Mouse (Mus musculus) frontal cortex, adult 2 months (tissue): ENCODE results near the gene Megf8. TPM values are rescaled to one million over a fixed set of nuclear protein-coding genes. Genes with fewer than 3 reads are reported as not detected.
"Not testable (repeated sequence)": the region's sequence is repeated elsewhere in the genome, so short reads cannot be mapped to it uniquely, and the experiment has no call there.

Experiments used
- DNase-seq, 2 experiments: peaks; one replicate each; pipeline ENCODE4 v3.0.0; 2022; ENCODE audit warnings: low spot score in 1 of 2; ENCODE audit errors: extremely low spot score in 1 of 2
- polyA plus RNA-seq: library from polyadenylated mRNA; depleted of rRNA; stranded (reverse); fragments of >200 nt; gene quantifications from 2 replicates; pipeline ENCODE4 v1.2.3, GENCODE M21; 2012; rRNA removed

Megf8 gene
- polyA plus RNA-seq, 1 experiment: 67.0 TPM

DNA sequence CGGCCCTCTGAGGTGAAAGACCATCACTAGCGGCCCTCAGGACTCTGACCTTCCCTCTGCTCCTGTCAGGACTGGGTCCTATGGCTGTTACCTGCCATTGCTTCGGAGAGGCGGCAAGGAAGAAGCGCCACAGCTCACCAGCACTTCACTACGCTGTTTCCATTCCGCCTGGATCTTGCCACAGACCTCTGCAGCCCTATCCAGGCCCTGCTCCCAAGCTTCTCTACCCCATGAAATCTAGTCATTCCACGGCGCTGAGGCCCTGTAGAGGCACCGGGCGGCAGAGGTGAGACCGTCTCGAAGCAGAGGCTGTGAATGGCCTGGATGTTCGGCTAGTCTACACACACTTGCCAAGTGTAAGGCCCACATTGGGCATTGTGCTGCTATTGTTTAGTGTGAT lies 79.7 kb downstream of the Megf8 start:
- no peak for DNase-seq

DNA sequence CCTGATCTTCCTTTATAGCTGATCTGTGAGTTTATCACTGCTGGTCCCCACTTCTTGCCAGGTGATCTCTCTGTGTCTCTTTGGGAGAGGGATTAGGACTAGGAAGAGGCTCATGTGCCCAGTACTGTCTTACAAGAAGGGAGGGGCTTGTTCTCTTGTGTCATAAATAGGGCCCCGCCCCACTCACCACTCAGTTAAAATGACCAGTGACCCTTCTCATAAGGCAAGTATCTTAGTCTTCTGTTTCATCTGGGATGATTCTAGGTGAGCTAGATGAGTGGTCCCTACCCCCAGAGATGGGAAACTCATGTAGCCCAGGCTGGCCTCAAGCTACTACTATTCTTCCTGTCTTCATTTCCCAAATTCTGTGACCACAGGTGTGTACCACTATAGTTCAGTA lies 81.6 kb downstream of the Megf8 start, which contains the start of gene Lipe:
Lipe (minus strand) TSS at position 101 of the 400 bp plus-strand sequence.
- no peak for DNase-seq

DNA sequence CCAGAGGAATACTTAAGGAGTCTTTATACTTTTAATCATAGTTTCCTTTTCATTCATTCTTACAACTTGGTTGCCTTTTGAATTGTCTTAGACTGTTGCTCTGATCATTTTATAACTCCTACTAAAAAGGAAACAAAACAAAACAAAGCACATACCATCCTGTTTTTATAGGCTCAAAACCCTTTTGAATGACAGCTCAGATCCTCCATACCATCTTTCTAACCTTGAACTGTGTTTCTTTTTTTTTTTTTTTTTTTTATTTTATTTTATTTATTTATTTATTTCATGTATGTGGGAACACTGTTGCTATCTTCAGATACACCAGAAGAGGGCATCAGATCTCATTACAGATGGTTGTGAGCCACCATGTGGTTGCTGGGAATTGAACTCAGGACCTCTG lies 82.1 kb downstream of the Megf8 start:
- not testable (repeated sequence) for DNase-seq

GRCm38 (mm10) chr7:25401551-25401950 lies 84.6 kb downstream of the Megf8 start:
- DNase-seq: no peak

DNA sequence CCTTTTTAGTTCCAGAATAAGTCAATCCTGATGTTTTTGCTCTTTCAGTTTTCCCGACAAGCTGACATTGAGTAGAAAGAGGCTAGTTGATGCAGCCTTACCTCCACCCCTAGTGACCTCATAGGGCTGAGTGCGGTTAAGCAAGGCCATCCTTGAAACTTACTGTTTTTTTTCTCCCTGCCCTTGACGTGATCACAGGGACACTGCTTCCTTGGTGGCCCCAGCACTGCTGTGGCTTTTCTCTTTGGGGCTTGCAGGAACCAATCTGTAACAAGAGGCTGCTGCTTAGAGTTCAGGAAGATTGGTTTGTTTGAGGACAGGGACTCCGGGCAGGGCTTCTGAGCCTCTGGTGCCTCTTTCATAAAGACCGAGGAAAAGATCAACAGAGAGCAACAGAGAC lies 85.0 kb downstream of the Megf8 start:
- DNase-seq: no peak

GRCm38 (mm10) chr7:25402671-25403101 lies 85.7 kb downstream of the Megf8 start:
- no peak for DNase-seq

GRCm38 (mm10) chr7:25406468-25406867 lies 89.5 kb downstream of the Megf8 start:
- DNase-seq: no peak

- no peak for DNase-seq
Measured at GRCm38 (mm10) chr7:25409114-25409760, 92.3 kb downstream of the Megf8 start.

DNA sequence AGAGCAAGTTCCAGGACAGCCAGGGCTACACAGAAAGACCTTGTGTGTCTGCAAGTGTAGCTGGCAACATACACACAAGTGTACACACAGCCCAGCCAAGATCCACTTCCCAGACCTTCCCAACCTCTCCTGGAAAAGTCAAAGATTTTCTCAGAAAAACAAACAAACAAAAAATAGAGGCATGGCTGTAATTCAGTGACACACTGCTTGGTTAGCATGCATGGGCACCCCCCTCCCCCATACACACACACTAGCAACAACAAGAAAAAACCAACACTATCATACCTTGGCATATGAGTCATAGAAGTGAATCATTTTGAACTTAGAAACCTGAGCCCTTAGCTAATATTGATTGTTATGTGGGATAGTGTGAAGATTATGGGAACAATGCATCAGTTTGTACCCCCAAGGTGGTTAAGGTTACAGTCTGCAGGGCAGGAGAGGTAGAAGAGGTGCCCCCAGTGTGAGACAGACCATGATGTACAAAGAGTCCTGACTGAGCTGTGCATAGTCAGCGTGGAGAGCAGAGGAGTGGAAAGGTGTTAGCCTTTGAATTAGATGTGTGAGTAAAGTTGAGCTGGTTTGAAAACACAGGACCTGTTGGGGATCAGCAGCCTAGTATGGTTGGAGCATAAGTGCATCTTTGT lies 94.1 kb downstream of the Megf8 start:
- DNase-seq: no peak

DNA sequence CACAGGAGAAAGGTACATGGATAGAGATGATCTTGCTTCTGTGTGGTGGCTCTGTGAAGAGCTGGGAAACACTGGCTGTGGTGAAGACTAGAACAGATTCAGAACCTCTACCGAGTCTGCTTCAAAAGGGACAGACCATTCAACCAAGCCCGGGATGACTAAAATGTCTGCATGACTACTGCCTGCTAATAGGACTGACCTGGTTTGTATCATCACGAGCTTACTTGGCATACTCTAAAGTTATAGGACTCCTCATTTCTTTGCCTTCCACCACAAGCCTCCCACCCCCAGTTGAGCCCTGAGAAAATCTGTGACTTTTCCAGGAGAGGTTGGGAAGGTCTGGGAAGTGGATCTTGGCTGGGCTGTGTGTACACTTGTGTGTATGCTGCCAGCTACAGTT lies 94.9 kb downstream of the Megf8 start:
- DNase-seq: no peak

DNA sequence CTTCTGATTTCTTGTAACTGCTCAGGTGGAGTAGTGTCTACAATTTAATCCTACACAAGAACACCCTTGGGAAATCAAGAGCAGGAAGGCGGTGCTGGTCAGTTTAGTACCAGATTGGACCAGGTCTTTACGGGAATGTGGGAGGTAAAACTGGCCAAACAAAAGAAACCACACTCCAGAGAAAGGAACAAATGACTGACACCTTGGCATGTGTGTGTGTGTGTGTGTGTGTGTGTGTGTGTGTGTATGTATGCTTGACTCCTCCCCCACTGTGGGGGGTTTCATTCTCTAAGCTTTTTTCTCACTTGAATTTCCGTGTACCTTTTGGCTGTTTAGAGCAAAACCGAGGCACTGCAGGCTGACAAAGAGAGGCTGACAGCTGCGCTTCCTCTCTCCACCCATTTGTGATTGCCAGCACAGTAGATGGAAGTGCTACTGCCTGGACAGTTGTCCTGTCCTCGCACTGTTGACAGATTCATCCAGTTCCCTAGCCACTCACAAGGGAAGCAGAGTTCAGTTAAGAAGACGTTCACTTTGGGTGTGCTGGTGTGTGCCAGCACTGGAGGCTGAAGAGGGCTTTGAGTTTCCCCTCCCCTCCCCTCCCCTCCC lies 96.0 kb downstream of the Megf8 start, which contains the start of gene Cxcl17:
Cxcl17 (minus strand) TSS at position 54 of the 609 bp plus-strand sequence.
- no peak for DNase-seq

Other genes starting within 250 kb of the Megf8 start
- gene Grik5, start 244.8 kb upstream of the Megf8 start, polyA plus RNA-seq: 211 and 215 TPM in 2 replicates
- 34.6 and 40.6 TPM in 2 replicates for gene Zfp574, start 244.6 kb upstream of the Megf8 start, polyA plus RNA-seq
- 11.5 and 12.2 TPM in 2 replicates for gene Pou2f2, start 137.4 kb upstream of the Megf8 start, polyA plus RNA-seq
- gene Dedd2, start 96.5 kb upstream of the Megf8 start, polyA plus RNA-seq: 21.6 and 22.2 TPM in 2 replicates
- 7.5 and 7.7 TPM in 2 replicates for gene Zfp526, start 95.7 kb upstream of the Megf8 start, polyA plus RNA-seq
- 241 and 244 TPM in 2 replicates for gene Gsk3a, start 79.3 kb upstream of the Megf8 start, polyA plus RNA-seq
- gene Erf, start 66.4 kb upstream of the Megf8 start, polyA plus RNA-seq: 38.9 TPM in 2 replicates
- gene Cic, start 49.5 kb upstream of the Megf8 start, polyA plus RNA-seq: 92.4 and 104 TPM in 2 replicates
- 33.5 and 43.0 TPM in 2 replicates for gene Pafah1b3, start 19.2 kb upstream of the Megf8 start, polyA plus RNA-seq
- gene Prr19, start 15.8 kb upstream of the Megf8 start, polyA plus RNA-seq: 0.17 and 0.28 TPM in 2 replicates
- gene Tmem145, start 11.1 kb upstream of the Megf8 start, polyA plus RNA-seq: 74.6 and 90.4 TPM in 2 replicates
- gene Cnfn, start 52.6 kb downstream of the Megf8 start, polyA plus RNA-seq: not detected in 2 replicates
- gene Lipe, start 81.5 kb downstream of the Megf8 start, polyA plus RNA-seq: 9.9 and 12.5 TPM in 2 replicates
- not detected in 2 replicates for gene Cxcl17, start 95.7 kb downstream of the Megf8 start, polyA plus RNA-seq
- gene Ceacam1, start 160.4 kb downstream of the Megf8 start, polyA plus RNA-seq: 4.2 and 4.9 TPM in 2 replicates
- gene Ceacam2, start 222.7 kb downstream of the Megf8 start, polyA plus RNA-seq: 0.16 and 0.21 TPM in 2 replicates